Mouse (Mus musculus) monocyte, adult 2 months (primary cell): ENCODE measurements around the gene 1700013F07Rik.
"Not testable (repeated sequence)": the region's sequence is repeated elsewhere in the genome, so short reads cannot be mapped to it uniquely, and the experiment has no call there.

Experiments used
- DNase-seq, 2 experiments: peaks; one replicate each; pipeline ENCODE4 v3.0.0; 2022; ENCODE audit warnings: low spot score in 2 of 2, low read depth in 1 of 2

1700013F07Rik gene

GRCm38 (mm10) chr3:108533951-108534350 is at the start of gene 1700013F07Rik:
Gene 1700013F07Rik (plus strand): TSS chr3:108534150.
- no peak for DNase-seq

GRCm38 (mm10) chr3:108484749-108485148 is 49.2 kb upstream of the 1700013F07Rik start:
- DNase-seq = no peak

- no peak for DNase-seq
These were observed 44.0 kb upstream of the 1700013F07Rik start for GRCm38 (mm10) chr3:108489968-108490367.

GRCm38 (mm10) chr3:108494861-108495474 is 39.0 kb upstream of the 1700013F07Rik start:
- no peak for DNase-seq

GRCm38 (mm10) chr3:108495486-108495885 is 38.5 kb upstream of the 1700013F07Rik start:
- DNase-seq = no peak

- DNase-seq = no peak
These were observed 36.3 kb upstream of the 1700013F07Rik start for GRCm38 (mm10) chr3:108497602-108498001.

- DNase-seq = no peak
These were observed 34.1 kb upstream of the 1700013F07Rik start for GRCm38 (mm10) chr3:108499826-108500225.

GRCm38 (mm10) chr3:108501411-108501810 is 32.5 kb upstream of the 1700013F07Rik start:
- DNase-seq = not testable (repeated sequence)

- DNase-seq = no peak
These were observed 30.0 kb upstream of the 1700013F07Rik start for GRCm38 (mm10) chr3:108503908-108504307.

GRCm38 (mm10) chr3:108508745-108509474 is 25.0 kb upstream of the 1700013F07Rik start:
- no peak for DNase-seq

- DNase-seq = no peak
These were observed 23.8 kb upstream of the 1700013F07Rik start for GRCm38 (mm10) chr3:108510156-108510555.

GRCm38 (mm10) chr3:108510716-108511483 is 23.1 kb upstream of the 1700013F07Rik start:
- DNase-seq = no peak

- no peak for DNase-seq
These were observed 20.5 kb upstream of the 1700013F07Rik start for GRCm38 (mm10) chr3:108513465-108513864.

- no peak for DNase-seq
These were observed 15.7 kb upstream of the 1700013F07Rik start for GRCm38 (mm10) chr3:108518276-108518675.

GRCm38 (mm10) chr3:108523415-108523814 is 10.5 kb upstream of the 1700013F07Rik start:
- no peak for DNase-seq

- DNase-seq = no peak
These were observed 5.5 kb upstream of the 1700013F07Rik start for GRCm38 (mm10) chr3:108528489-108528888.

- no peak for DNase-seq
These were observed 650 bp upstream of the 1700013F07Rik start for GRCm38 (mm10) chr3:108533114-108533885.

- DNase-seq = no peak
These were observed 2.1 kb downstream of the 1700013F07Rik start for GRCm38 (mm10) chr3:108535896-108536516.

GRCm38 (mm10) chr3:108536517-108537260 is 2.7 kb downstream of the 1700013F07Rik start, which contains the start of gene 5330417C22Rik:
Gene 5330417C22Rik (minus strand): TSS chr3:108536536.
- no peak for DNase-seq

GRCm38 (mm10) chr3:108537303-108537702 is 3.4 kb downstream of the 1700013F07Rik start:
- peak; percentile 52 to 56 for DNase-seq
